Mouse (Mus musculus): ENCODE measurements around the gene Tgif2. TPM values are rescaled to one million over a fixed set of nuclear protein-coding genes. Genes with fewer than 3 reads are reported as not detected.
"Not testable (repeated sequence)": the region's sequence is repeated elsewhere in the genome, so short reads cannot be mapped to it uniquely, and the experiment has no call there.

Tgif2 gene
- total RNA-seq, 2 experiments from 2014 or later = 5.0 to 7.3 TPM

DNA sequence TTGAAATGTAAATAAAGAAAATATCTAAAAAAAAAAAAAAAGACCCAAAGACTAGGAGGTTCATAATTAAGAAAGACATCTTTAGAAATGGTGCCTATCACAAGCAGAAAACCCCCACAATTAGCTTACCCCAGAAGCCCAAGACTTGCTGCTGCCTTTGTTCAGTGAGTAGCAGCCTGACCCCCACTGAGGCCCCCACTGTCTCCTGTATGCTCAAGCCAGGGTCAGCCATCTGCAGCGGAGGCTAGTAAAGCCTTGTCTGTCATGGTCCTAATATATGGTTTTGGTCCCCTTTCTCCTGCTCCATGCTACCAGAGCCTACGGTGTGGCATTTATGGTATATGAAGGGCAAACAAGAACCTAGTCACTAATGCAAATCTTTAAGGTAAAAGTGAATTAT, 61.5 kb downstream of the Tgif2 start:
- DNase-seq = no peak
- intact Hi-C loops (cut with DNase I) = no loop called here

DNA sequence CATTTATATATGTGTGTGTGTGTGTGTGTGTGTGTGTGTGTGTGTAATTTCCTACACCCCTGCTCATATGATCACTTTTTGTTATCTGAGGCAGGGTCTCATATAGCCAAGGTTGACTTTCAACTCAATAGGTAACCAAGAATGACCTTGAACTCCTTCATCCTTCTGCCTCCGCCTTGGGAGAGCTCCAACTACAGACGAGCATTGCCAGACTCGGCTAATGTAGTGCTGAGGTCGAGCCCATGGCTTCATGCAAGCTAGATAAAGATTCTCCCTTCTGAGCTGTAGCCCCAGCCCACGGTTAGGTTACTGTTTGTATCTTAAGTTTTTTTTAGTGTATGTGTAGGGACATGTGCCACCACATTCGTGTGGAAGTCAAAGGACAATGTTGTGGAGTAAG, 62.1 kb downstream of the Tgif2 start:
- no peak for DNase-seq
- intact Hi-C loops (cut with DNase I) = no loop called here

GRCm38 (mm10) chr2:156902411-156902810, 62.6 kb downstream of the Tgif2 start:
- intact Hi-C loops (cut with DNase I); DNase-seq: not testable (repeated sequence)

- intact Hi-C loops (cut with DNase I) = no loop called here
- no peak for DNase-seq
These were observed 63.6 kb downstream of the Tgif2 start for GRCm38 (mm10) chr2:156903367-156903766.

Other genes starting within 250 kb of the Tgif2 start
- 10 to 100 TPM; 45.2 to 46.7 TPM for gene Dlgap4, start 226.3 kb upstream of the Tgif2 start, total RNA-seq (2021)
- 100 to 1,000 TPM; 391 to 523 TPM for gene Myl9, start 64.6 kb upstream of the Tgif2 start, total RNA-seq (2021)
- 1 to 10 TPM; 1.1 to 1.2 TPM for gene 4930518I15Rik, start 17.9 kb downstream of the Tgif2 start, total RNA-seq (2021)
- gene Rab5if, start 23.1 kb downstream of the Tgif2 start, total RNA-seq (2021) = 100 to 1,000 TPM; 130 to 132 TPM
- under 1 TPM in 1 of 2 experiments, not detected in 1; 0.10 TPM for gene Sla2, start 47.2 kb downstream of the Tgif2 start, total RNA-seq (2021)
- gene Ndrg3, start 152.0 kb downstream of the Tgif2 start, total RNA-seq (2021) = 10 to 100 TPM; 25.9 to 26.5 TPM
- gene Dsn1, start 167.1 kb downstream of the Tgif2 start, total RNA-seq (2021) = 10 to 100 TPM in 1 of 2 experiments, 1 to 10 TPM in 1; 7.7 to 10.5 TPM
- 10 to 100 TPM; 33.3 to 34.6 TPM for gene Soga1, start 239.2 kb downstream of the Tgif2 start, total RNA-seq (2021)
- gene Tldc2, start 247.0 kb downstream of the Tgif2 start, total RNA-seq (2021) = not detected